Mouse (Mus musculus): ENCODE data around the gene Rpgr. TPM values are rescaled to one million over a fixed set of nuclear protein-coding genes. Genes with fewer than 3 reads are reported as not detected.

Rpgr gene
- polyA plus RNA-seq, 1 experiment, result 0.15 TPM

- no peak for TF ChIP-seq POLR2A (IDR thresholded peaks at IDR 0.05; ENCODE audit: low read depth, low read length)
- no peak for TF ChIP-seq CTCF (IDR thresholded peaks at IDR 0.05; ENCODE audit: extremely low read depth, insufficient read length, insufficient replicate concordance, low read depth, low read length)
- no peaks in the 10 kb centered on the region for H3K4me1 ChIP-seq (ENCODE audit: control insufficient read depth, insufficient read depth, insufficient read length, low read length)
- 69% methylated on average over 4 of the region's 4 CpGs for WGBS
- no peak overlapping the region for H3K4me3 ChIP-seq (ENCODE audit: low read depth, low read length)
- H3K27me3 ChIP-seq (ENCODE audit: control insufficient read depth, insufficient read depth, low read length), result no peaks in the 10 kb centered on the region
- no peaks in the 10 kb centered on the region for H3K36me3 ChIP-seq (ENCODE audit: control insufficient read depth, insufficient read depth, low read length)
- no peak overlapping the region for H3K27ac ChIP-seq (ENCODE audit: insufficient read depth, low read depth, low read length)
Measured at GRCm38 (mm10) chrX:10062201-10062600, 154.5 kb downstream of the Rpgr start.

- no peaks in the 10 kb centered on the region for H3K36me3 ChIP-seq (ENCODE audit: control insufficient read depth, insufficient read depth, low read length)
- no peaks in the 10 kb centered on the region for H3K4me1 ChIP-seq (ENCODE audit: control insufficient read depth, insufficient read depth, insufficient read length, low read length)
- H3K4me3 ChIP-seq (ENCODE audit: low read depth, low read length), result no peak overlapping the region
- no peaks in the 10 kb centered on the region for H3K27me3 ChIP-seq (ENCODE audit: control insufficient read depth, insufficient read depth, low read length)
- TF ChIP-seq CTCF (IDR thresholded peaks at IDR 0.05; ENCODE audit: extremely low read depth, insufficient read length, insufficient replicate concordance, low read depth, low read length), result peak; percentile 25; the same call in 1 of the 2 replicates
- no peak for TF ChIP-seq POLR2A (IDR thresholded peaks at IDR 0.05; ENCODE audit: low read depth, low read length)
- no peak overlapping the region for H3K27ac ChIP-seq (ENCODE audit: insufficient read depth, low read depth, low read length)
Measured at GRCm38 (mm10) chrX:10034666-10035065, 182.1 kb downstream of the Rpgr start.

Other genes starting within 250 kb of the Rpgr start
- 3.5 and 4.3 TPM in 2 replicates for gene Srpx, start 99.2 kb downstream of the Rpgr start, polyA plus RNA-seq (2012; rRNA removed)
- 6.3 and 14.1 TPM in 2 replicates for gene Otc, start 35.4 kb upstream of the Rpgr start, polyA plus RNA-seq (2012; rRNA removed)

All from small intestine, adult 2 months (tissue).